Mouse (Mus musculus) cerebellum, adult 2 months (tissue): Measurements from ENCODE around the gene Cyp2w1. TPM values are rescaled to one million over a fixed set of nuclear protein-coding genes. Genes with fewer than 3 reads are reported as not detected.

Source experiments
- DNase-seq, 2 experiments: peaks; one replicate each; pipeline ENCODE4 v3.0.0; 2021
- H3K27ac ChIP-seq: fragments of 200-500 bp; 2 replicates; pipeline ENCODE4 v1.5.1; 2012; ENCODE audit warnings: low read length, control low read depth, inconsistent platforms; ENCODE audit not compliant: insufficient read depth
- H3K27me3 ChIP-seq: fragments of 200-500 bp; 2 replicates; pipeline ENCODE4 v1.6.1; 2012; ENCODE audit warnings: inconsistent platforms, mild to moderate bottlenecking, low read length, moderate library complexity; ENCODE audit not compliant: control insufficient read depth, insufficient read depth
- H3K4me1 ChIP-seq: fragments of 200-500 bp; 2 replicates; pipeline ENCODE4 v1.6.1; 2011; ENCODE audit warnings: low read length; ENCODE audit not compliant: control insufficient read depth, insufficient read depth
- H3K4me3 ChIP-seq: fragments of 200-500 bp; replicated peaks from 2 replicates; pipeline ENCODE3; 2011; ENCODE audit warnings: mild to moderate bottlenecking, low read depth, low read length, control low read depth; ENCODE audit not compliant: insufficient read depth
- CTCF ChIP-seq: fragments of 200-500 bp; IDR thresholded peaks from 2 replicates; pipeline ENCODE4 v1.5.1; 2011; ENCODE audit warnings: low read depth, mild to moderate bottlenecking, control low read depth, low read length, moderate library complexity, borderline replicate concordance; ENCODE audit not compliant: insufficient read depth
- POLR2A ChIP-seq: fragments of 200-500 bp; IDR thresholded peaks from 2 replicates; pipeline ENCODE4 v1.6.1; 2011; ENCODE audit warnings: low read length, control low read depth, borderline replicate concordance; ENCODE audit not compliant: insufficient read depth
- WGBS: fragments of 180-500 bp; shearing (Covaris S2); methylation state at CpG from one replicate; pipeline ENCODE4 v1.1.7; 2018; 5-methylcytosine and 5-hydroxymethylcytosine counted together
- polyA plus RNA-seq: library from polyadenylated mRNA; depleted of rRNA; stranded (reverse); fragments of >200 nt; gene quantifications from 2 replicates; pipeline ENCODE4 v1.2.3, GENCODE M21; 2012; rRNA removed

Gene Cyp2w1
- not detected in 2 replicates for polyA plus RNA-seq

GRCm38 (mm10) chr5:139352317-139352716, at the start of gene Cyp2w1:
Gene Cyp2w1, plus strand, starts transcription at chr5:139352617.
- DNase-seq: no peak
- Histone ChIP-seq H3K4me1 (peaks cover 6% of the 10 kb centered on the region), H3K27me3 (no peaks in the 10 kb centered on the region), H3K4me3 (no peak within 1 kb of the TSS), H3K27ac (no peak within 1 kb of the TSS)
- no peak for TF ChIP-seq CTCF
- 61% methylated on average over 6 of the region's 6 CpGs for WGBS

- DNase-seq: no peak
- WGBS: 85% methylated on average over 9 of the region's 9 CpGs
- Histone ChIP-seq H3K27me3 (no peaks in the 10 kb centered on the region), H3K4me1 (no peaks in the 10 kb centered on the region), H3K27ac (no peak overlapping the region), H3K4me3 (no peak overlapping the region)
- TF ChIP-seq CTCF: no peak
- no peak for TF ChIP-seq POLR2A
These were observed 48.8 kb upstream of the Cyp2w1 start for GRCm38 (mm10) chr5:139303646-139304061.

DNA sequence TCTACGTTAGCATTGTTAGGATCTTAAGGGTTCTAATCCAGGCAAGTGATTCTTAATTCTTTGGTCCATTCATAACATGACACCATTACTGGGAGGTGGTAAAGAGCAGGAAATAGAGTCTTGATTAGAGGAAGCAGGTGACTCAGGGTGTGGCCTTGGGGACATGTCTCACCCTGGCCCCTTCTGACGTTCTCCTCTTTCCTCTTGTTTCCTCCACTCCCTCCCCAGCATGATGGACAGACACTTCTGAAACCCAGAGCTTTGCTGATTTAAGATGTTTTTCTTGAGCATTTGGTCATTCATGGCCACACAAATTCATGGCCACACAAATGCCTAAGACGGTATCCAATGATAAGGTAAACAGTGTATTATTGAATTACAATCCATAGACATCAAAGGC, 42.5 kb upstream of the Cyp2w1 start:
- 78% methylated on average over 3 of the region's 3 CpGs for WGBS
- H3K27ac ChIP-seq: no peak overlapping the region
- no peak for DNase-seq
- no peaks in the 10 kb centered on the region for H3K27me3 ChIP-seq
- TF ChIP-seq CTCF: no peak
- no peak for TF ChIP-seq POLR2A
- peaks cover 5% of the 10 kb centered on the region; the same call in 1 of the 2 replicates for H3K4me1 ChIP-seq
- no peak overlapping the region for H3K4me3 ChIP-seq

GRCm38 (mm10) chr5:139310477-139310876, 41.9 kb upstream of the Cyp2w1 start:
- Histone ChIP-seq H3K4me1 (peaks cover 5% of the 10 kb centered on the region; the same call in 1 of the 2 replicates), H3K4me3 (no peak overlapping the region), H3K27me3 (no peaks in the 10 kb centered on the region), H3K27ac (no peak overlapping the region)
- TF ChIP-seq CTCF (no peak), POLR2A (no peak)
- WGBS: 89% methylated on average over 4 of the region's 4 CpGs
- no peak for DNase-seq

- H3K27ac ChIP-seq: no peak overlapping the region
- WGBS: 74% methylated on average over 9 of the region's 9 CpGs
- no peak overlapping the region for H3K4me3 ChIP-seq
- no peak for TF ChIP-seq POLR2A
- peaks cover 5% of the 10 kb centered on the region; the same call in 1 of the 2 replicates for H3K4me1 ChIP-seq
- DNase-seq: no peak
- H3K27me3 ChIP-seq: no peaks in the 10 kb centered on the region
These were observed 40.6 kb upstream of the Cyp2w1 start for GRCm38 (mm10) chr5:139311822-139312221.

DNA sequence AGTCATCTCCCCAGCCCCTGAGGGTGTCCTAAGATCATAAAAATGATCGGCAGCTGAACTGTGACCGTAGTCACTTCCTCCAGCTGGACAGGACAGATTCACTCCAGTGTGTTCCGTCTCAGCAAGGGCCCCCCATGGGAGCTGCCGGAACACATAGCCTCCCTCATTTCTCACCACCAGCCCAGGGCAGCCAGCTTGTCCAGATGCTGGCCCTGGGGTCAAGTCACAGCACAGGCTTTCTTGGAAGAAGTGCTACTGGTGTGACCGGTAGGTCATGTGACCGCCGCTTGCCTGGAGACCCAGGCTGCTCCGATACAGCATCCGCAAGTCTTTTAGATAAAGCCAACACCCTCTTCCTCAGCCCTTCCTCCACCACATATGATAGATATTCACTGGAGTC, 38.9 kb upstream of the Cyp2w1 start:
- DNase-seq: no peak
- TF ChIP-seq POLR2A (no peak), CTCF (no peak)
- Histone ChIP-seq H3K27ac (no peak overlapping the region), H3K4me3 (no peak overlapping the region), H3K27me3 (no peaks in the 10 kb centered on the region), H3K4me1 (peaks cover 20% of the 10 kb centered on the region)
- 62% methylated on average over 9 of the region's 9 CpGs for WGBS

DNA sequence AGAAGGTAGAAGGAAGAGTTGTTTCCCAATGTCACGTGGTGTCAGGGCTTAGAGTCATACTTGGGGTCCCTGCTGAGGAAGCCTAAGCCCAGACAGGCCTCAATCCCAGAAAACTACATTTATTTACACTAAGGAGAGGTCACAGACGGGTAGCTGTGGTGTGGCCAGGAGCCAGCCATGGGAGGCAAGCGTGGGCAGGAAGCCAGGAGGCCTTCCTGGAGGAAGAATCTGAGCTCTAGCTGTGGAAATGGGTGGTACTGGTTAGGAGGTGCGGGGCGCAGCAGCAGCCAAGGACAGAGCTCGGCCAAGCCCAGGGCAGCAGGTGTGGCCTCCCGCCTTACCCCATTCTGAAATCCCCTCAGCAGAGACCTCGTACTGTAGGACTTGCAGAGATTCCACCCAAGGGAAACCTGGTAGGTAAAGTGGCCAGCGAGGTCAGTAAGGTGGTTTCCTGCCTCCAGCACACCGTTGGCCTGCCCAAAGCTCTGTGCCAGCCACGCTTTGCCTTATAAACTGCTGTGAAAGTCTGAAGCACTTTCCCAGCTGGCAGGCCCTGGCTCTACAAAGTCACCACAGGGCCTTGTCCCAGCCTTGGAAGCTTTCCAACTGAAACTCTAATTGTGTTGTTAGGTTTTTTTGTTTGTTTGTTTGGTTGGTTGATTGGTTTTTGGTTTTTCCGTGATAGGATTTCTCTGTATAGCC, 37.3 kb upstream of the Cyp2w1 start:
- no peak overlapping the region for H3K27ac ChIP-seq
- TF ChIP-seq POLR2A: no peak
- no peak for TF ChIP-seq CTCF
- H3K4me3 ChIP-seq: no peak overlapping the region
- 63% methylated on average over 12 of the region's 12 CpGs for WGBS
- peaks cover 28% of the 10 kb centered on the region for H3K4me1 ChIP-seq
- no peaks in the 10 kb centered on the region for H3K27me3 ChIP-seq
- peak in 1 of 2 experiments; percentile 41 for DNase-seq

- Histone ChIP-seq H3K4me1 (peaks cover 34% of the 10 kb centered on the region), H3K27ac (no peak overlapping the region), H3K4me3 (no peak overlapping the region), H3K27me3 (no peaks in the 10 kb centered on the region)
- TF ChIP-seq CTCF (no peak), POLR2A (no peak)
- DNase-seq: no peak
- 49% methylated on average over 6 of the region's 6 CpGs for WGBS
These were observed 35.3 kb upstream of the Cyp2w1 start for GRCm38 (mm10) chr5:139316982-139317675.
